Mouse (Mus musculus): ENCODE measurements around the gene Kdm4b. TPM values are rescaled to one million over a fixed set of nuclear protein-coding genes. Genes with fewer than 3 reads are reported as not detected.

Gene Kdm4b
- polyA plus RNA-seq, 1 experiment from 2014 or later = 33.7 TPM

DNA sequence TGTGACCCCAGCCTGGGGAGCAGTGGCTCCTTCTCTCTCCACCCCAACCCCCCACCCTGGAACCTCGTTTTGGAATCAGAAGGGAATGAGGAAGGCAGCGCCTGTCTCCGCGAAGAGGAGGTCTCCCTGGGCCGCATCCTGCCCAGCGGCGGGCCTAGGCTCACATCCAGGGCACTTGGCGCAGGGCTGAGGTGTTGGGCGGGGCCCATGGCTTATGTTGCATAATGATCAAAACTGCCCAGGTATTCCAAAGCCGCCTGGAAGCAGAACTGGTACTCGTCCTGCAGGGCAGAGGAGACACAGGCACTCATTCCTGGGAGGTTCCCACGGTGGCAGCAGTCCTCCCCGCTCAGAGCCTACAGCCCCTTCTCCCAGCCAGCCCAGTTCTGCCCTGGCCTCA lies 87.3 kb downstream of the Kdm4b start:
- Histone ChIP-seq H3K9ac (ENCODE audit: low read depth, low read length) (no peak overlapping the region), H3K4me3 (ENCODE audit: low read depth, low read length) (no peak overlapping the region), H3K36me3 (ENCODE audit: control insufficient read depth, insufficient read depth, low read length) (peaks cover 31% of the 10 kb centered on the region), H3K4me2 (replicated peaks; ENCODE audit: low read depth, low read length) (no peak overlapping the region), H3K27me3 (ENCODE audit: control insufficient read depth, insufficient read depth, low read length) (no peaks in the 10 kb centered on the region), H3K4me1 (replicated peaks; ENCODE audit: control insufficient read depth, insufficient read depth, low read length) (no peaks in the 10 kb centered on the region; the same call in 1 of the 2 replicates), H3K9me3 (ENCODE audit: control insufficient read depth, low read length) (no peaks in the 10 kb centered on the region), H3K27ac (ENCODE audit: low read depth, low read length) (no peak overlapping the region)
- 85% methylated on average over 13 of the region's 13 CpGs for WGBS
- ATAC-seq (ENCODE audit: low FRiP score) (no peak), DNase-seq (ENCODE audit: low spot score) (no peak)

DNA sequence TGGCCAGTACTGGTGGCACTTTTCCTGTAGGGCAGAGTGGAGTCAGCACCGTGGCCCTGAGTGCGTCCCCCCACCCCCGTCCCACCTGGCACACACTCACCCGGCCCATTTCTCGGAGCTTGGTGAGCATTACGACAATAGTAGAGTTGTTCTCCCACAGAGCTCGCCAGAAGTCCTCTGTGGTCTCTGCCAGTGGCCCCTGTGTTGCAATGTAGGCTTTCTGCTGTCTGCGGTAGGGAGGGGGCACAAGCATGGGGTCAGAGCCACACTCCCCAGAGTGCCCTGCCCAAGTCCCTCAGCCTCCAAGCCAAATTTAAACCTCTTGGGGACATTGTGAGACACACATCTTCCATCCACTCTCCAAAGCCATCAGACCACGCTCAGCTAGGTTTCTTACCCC lies 88.9 kb downstream of the Kdm4b start:
- 94% methylated on average over 9 of the region's 9 CpGs for whole genome bisulfite sequencing
- no peak for ATAC-seq (ENCODE audit: low FRiP score)

DNA sequence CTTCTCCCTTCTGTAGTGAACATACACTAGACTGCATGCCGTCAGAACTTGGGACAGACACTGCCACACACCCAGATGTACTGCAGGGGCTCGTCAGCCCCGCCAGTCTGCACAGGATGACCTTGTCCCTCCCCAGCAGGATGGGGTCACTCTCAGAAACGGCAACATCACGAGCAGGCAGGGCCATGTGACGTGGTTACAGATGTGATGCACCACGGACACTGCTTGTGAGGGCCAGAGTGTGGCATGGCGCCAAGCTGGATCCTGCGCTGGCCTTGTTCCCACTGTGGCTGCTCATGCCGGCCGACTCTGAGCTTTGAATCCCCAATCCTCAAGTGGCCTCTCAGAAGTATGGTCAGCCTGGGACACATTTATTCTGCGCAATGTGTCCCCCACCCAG lies 92.4 kb downstream of the Kdm4b start:
- H3K4me2 ChIP-seq (replicated peaks; ENCODE audit: low read depth, low read length) = no peak overlapping the region
- H3K9ac ChIP-seq (ENCODE audit: low read depth, low read length) = no peak overlapping the region
- no peak overlapping the region for H3K4me3 ChIP-seq (ENCODE audit: low read depth, low read length)
- H3K27ac ChIP-seq (ENCODE audit: low read depth, low read length) = no peak overlapping the region
- WGBS = 90% methylated on average over 12 of the region's 12 CpGs
- no peaks in the 10 kb centered on the region for H3K9me3 ChIP-seq (ENCODE audit: control insufficient read depth, low read length)
- H3K4me1 ChIP-seq (replicated peaks; ENCODE audit: control insufficient read depth, insufficient read depth, low read length) = no peaks in the 10 kb centered on the region
- peaks cover 45% of the 10 kb centered on the region for H3K36me3 ChIP-seq (ENCODE audit: control insufficient read depth, insufficient read depth, low read length)
- DNase-seq (ENCODE audit: low spot score) (no peak), ATAC-seq (ENCODE audit: low FRiP score) (no peak)
- no peaks in the 10 kb centered on the region for H3K27me3 ChIP-seq (ENCODE audit: control insufficient read depth, insufficient read depth, low read length)

More for the DNA sequence above, 88.9 kb downstream of the Kdm4b start:
- Histone ChIP-seq H3K4me1 (replicated peaks; ENCODE audit: control insufficient read depth, insufficient read depth, low read length) (no peaks in the 10 kb centered on the region), H3K4me3 (ENCODE audit: low read depth, low read length) (no peak overlapping the region), H3K27me3 (ENCODE audit: control insufficient read depth, insufficient read depth, low read length) (no peaks in the 10 kb centered on the region), H3K36me3 (ENCODE audit: control insufficient read depth, insufficient read depth, low read length) (peaks cover 41% of the 10 kb centered on the region), H3K9me3 (ENCODE audit: control insufficient read depth, low read length) (no peaks in the 10 kb centered on the region), H3K27ac (ENCODE audit: low read depth, low read length) (no peak overlapping the region), H3K4me2 (replicated peaks; ENCODE audit: low read depth, low read length) (no peak overlapping the region), H3K9ac (ENCODE audit: low read depth, low read length) (no peak overlapping the region)
- no peak for DNase-seq (ENCODE audit: low spot score)

DNA sequence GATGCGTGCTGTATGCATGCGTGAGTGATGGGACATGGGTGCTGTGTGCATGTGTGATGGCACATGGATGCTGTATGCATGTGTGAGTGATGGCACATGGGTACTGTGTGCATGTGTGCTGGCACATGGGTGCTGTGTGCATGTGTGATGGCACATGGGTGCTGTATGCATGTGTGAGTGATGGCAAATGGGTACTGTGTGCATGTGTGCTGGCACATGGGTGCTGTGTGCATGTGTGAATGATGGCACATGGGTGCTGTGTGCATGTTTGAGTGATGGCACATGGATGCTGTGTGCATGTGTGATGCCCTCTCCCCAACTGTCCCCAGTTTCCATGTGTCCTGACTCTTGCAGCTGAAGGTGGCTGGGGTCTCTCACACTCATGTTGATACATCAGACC lies 94.2 kb downstream of the Kdm4b start:
- Histone ChIP-seq H3K4me2 (replicated peaks; ENCODE audit: low read depth, low read length) (no peak overlapping the region), H3K9ac (ENCODE audit: low read depth, low read length) (no peak overlapping the region), H3K27ac (ENCODE audit: low read depth, low read length) (no peak overlapping the region), H3K27me3 (ENCODE audit: control insufficient read depth, insufficient read depth, low read length) (no peaks in the 10 kb centered on the region), H3K36me3 (ENCODE audit: control insufficient read depth, insufficient read depth, low read length) (peaks cover 45% of the 10 kb centered on the region), H3K9me3 (ENCODE audit: control insufficient read depth, low read length) (no peaks in the 10 kb centered on the region), H3K4me1 (replicated peaks; ENCODE audit: control insufficient read depth, insufficient read depth, low read length) (peaks cover under 1% of the 10 kb centered on the region), H3K4me3 (ENCODE audit: low read depth, low read length) (no peak overlapping the region)
- WGBS = 98% methylated on average over 2 of the region's 2 CpGs
- no peak for ATAC-seq (ENCODE audit: low FRiP score)
- DNase-seq (ENCODE audit: low spot score) = no peak

DNA sequence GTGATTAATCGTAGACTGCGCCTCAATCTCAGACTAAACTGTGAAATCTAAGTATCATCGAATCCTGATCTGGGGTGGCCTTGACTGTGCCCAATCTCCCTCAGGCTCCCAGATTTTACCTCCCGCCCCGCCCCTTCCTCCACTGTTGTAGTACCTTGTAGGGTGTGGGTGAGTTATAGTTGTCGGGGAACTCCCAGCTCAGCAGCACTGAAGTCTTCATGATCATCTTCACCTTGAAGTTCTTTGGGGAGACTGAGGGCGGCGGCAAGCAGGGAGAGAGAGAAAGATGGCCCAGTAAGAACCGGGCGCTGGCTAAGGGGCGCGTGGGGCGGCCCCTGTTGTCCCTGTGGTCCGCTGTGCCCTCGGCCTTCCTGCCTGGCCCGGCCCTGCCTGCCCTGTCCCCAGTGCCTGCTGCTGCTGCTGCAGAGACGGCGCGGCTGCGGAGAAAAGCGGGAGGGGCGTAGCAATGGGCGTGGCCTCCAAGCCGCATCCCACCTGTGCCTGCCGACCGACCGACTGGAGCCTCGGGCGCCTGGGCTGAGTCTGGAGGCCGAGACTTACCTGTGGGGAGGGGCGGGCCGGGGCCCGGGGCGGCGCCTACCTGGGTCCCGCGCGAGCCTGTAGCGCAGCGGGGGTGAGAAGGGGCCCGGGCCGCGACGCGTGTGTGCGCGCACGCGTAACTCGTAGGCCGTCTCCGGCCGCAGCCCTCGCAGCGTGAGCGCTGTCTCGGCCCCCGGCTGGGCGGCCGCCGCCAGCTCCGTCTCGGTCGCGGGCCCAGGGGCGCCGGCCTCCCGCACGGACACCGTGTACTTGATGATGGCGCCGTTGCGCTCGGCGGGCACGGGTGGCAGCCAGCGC lies 99.1 kb downstream of the Kdm4b start:
- Histone ChIP-seq H3K9ac (ENCODE audit: low read depth, low read length) (peak overlapping the region; percentile 57; the same call in 1 of the 2 replicates), H3K27ac (ENCODE audit: low read depth, low read length) (peak overlapping the region; percentile 42; the same call in 1 of the 2 replicates), H3K36me3 (ENCODE audit: control insufficient read depth, insufficient read depth, low read length) (peaks cover 38% of the 10 kb centered on the region), H3K4me1 (replicated peaks; ENCODE audit: control insufficient read depth, insufficient read depth, low read length) (peaks cover 8% of the 10 kb centered on the region), H3K4me3 (ENCODE audit: low read depth, low read length) (peak overlapping the region; percentile 34), H3K9me3 (ENCODE audit: control insufficient read depth, low read length) (no peaks in the 10 kb centered on the region), H3K27me3 (ENCODE audit: control insufficient read depth, insufficient read depth, low read length) (no peaks in the 10 kb centered on the region), H3K4me2 (replicated peaks; ENCODE audit: low read depth, low read length) (peak overlapping the region; percentile 80)
- ATAC-seq (ENCODE audit: low FRiP score) (peak; percentile 75), DNase-seq (ENCODE audit: low spot score) (peak; percentile 65)
- 17% methylated on average over 44 of the region's 77 CpGs for WGBS

DNA sequence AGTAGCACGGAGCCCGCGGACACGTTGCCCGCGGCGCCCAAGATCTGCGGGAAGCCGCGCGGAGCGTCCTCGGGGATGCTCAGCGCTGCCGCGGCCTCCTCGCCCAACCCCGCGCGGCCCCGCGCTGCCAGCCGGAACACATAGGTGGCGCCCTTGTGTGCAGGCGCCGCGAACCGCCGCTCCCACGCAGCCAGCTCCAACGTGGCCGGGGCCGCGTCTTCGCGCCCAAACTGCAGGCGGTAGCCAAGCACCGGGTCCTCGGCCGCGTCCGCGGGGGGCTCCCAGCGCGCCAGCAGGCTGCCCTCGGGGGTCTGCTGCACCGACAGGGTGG lies 99.7 kb downstream of the Kdm4b start:
- peak; percentile 88 for DNase-seq (ENCODE audit: low spot score)
- WGBS = under 1% methylated on average over 46 of the region's 47 CpGs
- H3K27me3 ChIP-seq (ENCODE audit: control insufficient read depth, insufficient read depth, low read length) = no peaks in the 10 kb centered on the region
- H3K27ac ChIP-seq (ENCODE audit: low read depth, low read length) = peak overlapping the region; percentile 42; the same call in 1 of the 2 replicates
- ATAC-seq (ENCODE audit: low FRiP score) = peak; percentile 85
- H3K9me3 ChIP-seq (ENCODE audit: control insufficient read depth, low read length) = no peaks in the 10 kb centered on the region
- peak overlapping the region; percentile 34 for H3K4me3 ChIP-seq (ENCODE audit: low read depth, low read length)
- H3K36me3 ChIP-seq (ENCODE audit: control insufficient read depth, insufficient read depth, low read length) = peaks cover 33% of the 10 kb centered on the region
- peak overlapping the region; percentile 57 for H3K9ac ChIP-seq (ENCODE audit: low read depth, low read length)
- peak overlapping the region; percentile 80 for H3K4me2 ChIP-seq (replicated peaks; ENCODE audit: low read depth, low read length)
- H3K4me1 ChIP-seq (replicated peaks; ENCODE audit: control insufficient read depth, insufficient read depth, low read length) = peaks cover 8% of the 10 kb centered on the region

DNA sequence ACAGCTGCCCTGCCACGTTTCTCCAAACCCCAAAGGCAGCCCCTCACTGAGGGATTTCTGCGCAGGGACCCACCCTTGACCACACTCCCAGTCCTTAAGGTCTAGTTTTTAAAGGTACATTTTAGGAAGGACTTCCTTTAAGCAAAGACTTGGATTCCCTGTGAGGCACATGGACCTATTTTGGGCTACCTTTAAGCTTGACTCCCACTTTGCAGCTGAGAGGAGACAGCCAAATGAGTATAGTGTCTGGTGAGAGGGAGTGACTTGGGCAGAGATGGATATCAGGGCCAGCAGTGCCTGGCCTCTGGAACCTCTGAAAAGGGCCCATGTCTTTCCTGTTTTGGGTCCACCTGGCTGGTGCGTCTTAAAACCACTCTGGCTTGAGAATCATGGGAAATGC lies 100.1 kb downstream of the Kdm4b start:
- 34% methylated on average over 3 of the region's 3 CpGs for whole genome bisulfite sequencing
- peak overlapping the region; percentile 57 for H3K9ac ChIP-seq (ENCODE audit: low read depth, low read length)
- no peaks in the 10 kb centered on the region for H3K27me3 ChIP-seq (ENCODE audit: control insufficient read depth, insufficient read depth, low read length)
- ATAC-seq (ENCODE audit: low FRiP score) = no peak
- peak overlapping the region; percentile 80 for H3K4me2 ChIP-seq (replicated peaks; ENCODE audit: low read depth, low read length)
- peaks cover 29% of the 10 kb centered on the region for H3K36me3 ChIP-seq (ENCODE audit: control insufficient read depth, insufficient read depth, low read length)
- H3K4me1 ChIP-seq (replicated peaks; ENCODE audit: control insufficient read depth, insufficient read depth, low read length) = peaks cover 8% of the 10 kb centered on the region
- H3K4me3 ChIP-seq (ENCODE audit: low read depth, low read length) = peak overlapping the region; percentile 34
- peak; percentile 35 for DNase-seq (ENCODE audit: low spot score)
- no peak overlapping the region for H3K27ac ChIP-seq (ENCODE audit: low read depth, low read length)
- H3K9me3 ChIP-seq (ENCODE audit: control insufficient read depth, low read length) = no peaks in the 10 kb centered on the region

- no peak overlapping the region for H3K9ac ChIP-seq (ENCODE audit: low read depth, low read length)
- no peak overlapping the region for H3K4me3 ChIP-seq (ENCODE audit: low read depth, low read length)
- peaks cover 23% of the 10 kb centered on the region for H3K36me3 ChIP-seq (ENCODE audit: control insufficient read depth, insufficient read depth, low read length)
- H3K27ac ChIP-seq (ENCODE audit: low read depth, low read length) = no peak overlapping the region
- peaks cover 8% of the 10 kb centered on the region for H3K4me1 ChIP-seq (replicated peaks; ENCODE audit: control insufficient read depth, insufficient read depth, low read length)
- no peak for ATAC-seq (ENCODE audit: low FRiP score)
- no peaks in the 10 kb centered on the region for H3K9me3 ChIP-seq (ENCODE audit: control insufficient read depth, low read length)
- H3K27me3 ChIP-seq (ENCODE audit: control insufficient read depth, insufficient read depth, low read length) = no peaks in the 10 kb centered on the region
- DNase-seq (ENCODE audit: low spot score) = no peak
- 64% methylated on average over 12 of the region's 28 CpGs for WGBS
- H3K4me2 ChIP-seq (replicated peaks; ENCODE audit: low read depth, low read length) = no peak overlapping the region
Observed at GRCm38 (mm10) chr17:56427857-56428256, 102.0 kb downstream of the Kdm4b start.

DNA sequence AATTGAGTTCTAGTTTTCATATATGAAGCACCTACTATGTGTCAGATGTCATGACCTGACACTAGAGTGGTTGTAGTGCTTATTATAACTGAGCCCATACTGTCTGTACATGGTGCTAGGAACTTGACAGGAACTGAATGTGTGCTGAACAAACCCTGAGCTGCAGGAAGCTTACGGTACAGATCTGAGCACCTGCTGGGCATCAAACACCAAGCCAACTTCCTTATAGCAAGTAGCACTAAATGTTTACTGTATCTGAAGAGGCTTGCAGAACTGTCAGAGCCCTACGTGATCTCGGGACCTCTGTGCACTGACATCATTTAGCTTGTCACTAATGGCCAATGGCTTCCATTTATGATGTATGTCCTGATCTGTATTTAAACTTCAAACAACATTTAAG lies 105.7 kb downstream of the Kdm4b start:
- no peak overlapping the region for H3K4me2 ChIP-seq (replicated peaks; ENCODE audit: low read depth, low read length)
- H3K36me3 ChIP-seq (ENCODE audit: control insufficient read depth, insufficient read depth, low read length) = peaks cover 33% of the 10 kb centered on the region
- H3K9me3 ChIP-seq (ENCODE audit: control insufficient read depth, low read length) = no peaks in the 10 kb centered on the region
- no peak for ATAC-seq (ENCODE audit: low FRiP score)
- no peak overlapping the region for H3K4me3 ChIP-seq (ENCODE audit: low read depth, low read length)
- no peak for DNase-seq (ENCODE audit: low spot score)
- H3K9ac ChIP-seq (ENCODE audit: low read depth, low read length) = no peak overlapping the region
- no peaks in the 10 kb centered on the region for H3K27me3 ChIP-seq (ENCODE audit: control insufficient read depth, insufficient read depth, low read length)
- H3K27ac ChIP-seq (ENCODE audit: low read depth, low read length) = no peak overlapping the region
- no peaks in the 10 kb centered on the region for H3K4me1 ChIP-seq (replicated peaks; ENCODE audit: control insufficient read depth, insufficient read depth, low read length)
- 89% methylated on average over 3 of the region's 3 CpGs for WGBS
